Mouse (Mus musculus): ENCODE data around the gene Rbms3. TPM values are rescaled to one million over a fixed set of nuclear protein-coding genes. Genes with fewer than 3 reads are reported as not detected.

The Rbms3 gene
- polyA plus RNA-seq, 1 experiment = 5.3 TPM

- no peak overlapping the region for H3K27ac ChIP-seq (ENCODE audit: insufficient read depth, low read length)
- H3K4me1 ChIP-seq (ENCODE audit: control insufficient read depth, insufficient read depth, low read length) = no peaks in the 10 kb centered on the region
- H3K4me3 ChIP-seq (ENCODE audit: insufficient read depth, low read length) = no peak overlapping the region
- TF ChIP-seq CTCF (IDR thresholded peaks at IDR 0.05; ENCODE audit: extremely low read depth, insufficient read depth, low read length) (no peak), POLR2A (IDR thresholded peaks at IDR 0.05; ENCODE audit: extremely low read depth, insufficient read depth, low read length) (no peak)
These were observed 621.5 kb downstream of the Rbms3 start for GRCm38 (mm10) chr9:117008194-117008593.

- H3K27ac ChIP-seq (ENCODE audit: insufficient read depth, low read length) = no peak overlapping the region
- no peak for TF ChIP-seq POLR2A (IDR thresholded peaks at IDR 0.05; ENCODE audit: extremely low read depth, insufficient read depth, low read length)
- no peak for TF ChIP-seq CTCF (IDR thresholded peaks at IDR 0.05; ENCODE audit: extremely low read depth, insufficient read depth, low read length)
These were observed 627.6 kb downstream of the Rbms3 start for GRCm38 (mm10) chr9:117002083-117002482.

GRCm38 (mm10) chr9:116999186-116999585, 630.5 kb downstream of the Rbms3 start:
- Histone ChIP-seq H3K4me1 (ENCODE audit: control insufficient read depth, insufficient read depth, low read length) (no peaks in the 10 kb centered on the region), H3K4me3 (ENCODE audit: insufficient read depth, low read length) (no peak overlapping the region), H3K27ac (ENCODE audit: insufficient read depth, low read length) (no peak overlapping the region)
- TF ChIP-seq POLR2A (IDR thresholded peaks at IDR 0.05; ENCODE audit: extremely low read depth, insufficient read depth, low read length) = no peak
- TF ChIP-seq CTCF (IDR thresholded peaks at IDR 0.05; ENCODE audit: extremely low read depth, insufficient read depth, low read length) = no peak

More at GRCm38 (mm10) chr9:117002083-117002482, 627.6 kb downstream of the Rbms3 start:
- no peaks in the 10 kb centered on the region for H3K4me1 ChIP-seq (ENCODE audit: control insufficient read depth, insufficient read depth, low read length)
- H3K4me3 ChIP-seq (ENCODE audit: insufficient read depth, low read length) = no peak overlapping the region

- TF ChIP-seq POLR2A (IDR thresholded peaks at IDR 0.05; ENCODE audit: extremely low read depth, insufficient read depth, low read length) (no peak), CTCF (IDR thresholded peaks at IDR 0.05; ENCODE audit: extremely low read depth, insufficient read depth, low read length) (no peak)
- no peak overlapping the region for H3K4me3 ChIP-seq (ENCODE audit: insufficient read depth, low read length)
- H3K27ac ChIP-seq (ENCODE audit: insufficient read depth, low read length) = no peak overlapping the region
- no peaks in the 10 kb centered on the region for H3K4me1 ChIP-seq (ENCODE audit: control insufficient read depth, insufficient read depth, low read length)
These were observed 639.4 kb downstream of the Rbms3 start for GRCm38 (mm10) chr9:116990321-116990720.

GRCm38 (mm10) chr9:116980801-116981200, 648.9 kb downstream of the Rbms3 start:
- Histone ChIP-seq H3K4me3 (ENCODE audit: insufficient read depth, low read length) (no peak overlapping the region), H3K4me1 (ENCODE audit: control insufficient read depth, insufficient read depth, low read length) (no peaks in the 10 kb centered on the region), H3K27ac (ENCODE audit: insufficient read depth, low read length) (no peak overlapping the region)
- TF ChIP-seq POLR2A (IDR thresholded peaks at IDR 0.05; ENCODE audit: extremely low read depth, insufficient read depth, low read length) (no peak), CTCF (IDR thresholded peaks at IDR 0.05; ENCODE audit: extremely low read depth, insufficient read depth, low read length) (no peak)

- no peak for TF ChIP-seq CTCF (IDR thresholded peaks at IDR 0.05; ENCODE audit: extremely low read depth, insufficient read depth, low read length)
- Histone ChIP-seq H3K4me3 (ENCODE audit: insufficient read depth, low read length) (no peak overlapping the region), H3K4me1 (ENCODE audit: control insufficient read depth, insufficient read depth, low read length) (no peaks in the 10 kb centered on the region)
These were observed 652.3 kb downstream of the Rbms3 start for GRCm38 (mm10) chr9:116977428-116977827.

GRCm38 (mm10) chr9:116976575-116977408, 652.9 kb downstream of the Rbms3 start:
- Histone ChIP-seq H3K4me3 (ENCODE audit: insufficient read depth, low read length) (no peak overlapping the region), H3K4me1 (ENCODE audit: control insufficient read depth, insufficient read depth, low read length) (no peaks in the 10 kb centered on the region), H3K27ac (ENCODE audit: insufficient read depth, low read length) (no peak overlapping the region)
- no peak for TF ChIP-seq POLR2A (IDR thresholded peaks at IDR 0.05; ENCODE audit: extremely low read depth, insufficient read depth, low read length)
- TF ChIP-seq CTCF (IDR thresholded peaks at IDR 0.05; ENCODE audit: extremely low read depth, insufficient read depth, low read length) = no peak

More at GRCm38 (mm10) chr9:116977428-116977827, 652.3 kb downstream of the Rbms3 start:
- H3K27ac ChIP-seq (ENCODE audit: insufficient read depth, low read length) = no peak overlapping the region

- Histone ChIP-seq H3K27ac (ENCODE audit: insufficient read depth, low read length) (no peak overlapping the region), H3K4me3 (ENCODE audit: insufficient read depth, low read length) (no peak overlapping the region), H3K4me1 (ENCODE audit: control insufficient read depth, insufficient read depth, low read length) (no peaks in the 10 kb centered on the region)
- no peak for TF ChIP-seq CTCF (IDR thresholded peaks at IDR 0.05; ENCODE audit: extremely low read depth, insufficient read depth, low read length)
- TF ChIP-seq POLR2A (IDR thresholded peaks at IDR 0.05; ENCODE audit: extremely low read depth, insufficient read depth, low read length) = no peak
These were observed 654.4 kb downstream of the Rbms3 start for GRCm38 (mm10) chr9:116975269-116975668.

- Histone ChIP-seq H3K4me3 (ENCODE audit: insufficient read depth, low read length) (no peak overlapping the region), H3K4me1 (ENCODE audit: control insufficient read depth, insufficient read depth, low read length) (no peaks in the 10 kb centered on the region), H3K27ac (ENCODE audit: insufficient read depth, low read length) (no peak overlapping the region)
- TF ChIP-seq POLR2A (IDR thresholded peaks at IDR 0.05; ENCODE audit: extremely low read depth, insufficient read depth, low read length) (no peak), CTCF (IDR thresholded peaks at IDR 0.05; ENCODE audit: extremely low read depth, insufficient read depth, low read length) (no peak)
These were observed 655.6 kb downstream of the Rbms3 start for GRCm38 (mm10) chr9:116974134-116974533.

GRCm38 (mm10) chr9:116973594-116973993, 656.1 kb downstream of the Rbms3 start:
- TF ChIP-seq POLR2A (IDR thresholded peaks at IDR 0.05; ENCODE audit: extremely low read depth, insufficient read depth, low read length) (no peak), CTCF (IDR thresholded peaks at IDR 0.05; ENCODE audit: extremely low read depth, insufficient read depth, low read length) (no peak)
- Histone ChIP-seq H3K4me3 (ENCODE audit: insufficient read depth, low read length) (no peak overlapping the region), H3K27ac (ENCODE audit: insufficient read depth, low read length) (no peak overlapping the region), H3K4me1 (ENCODE audit: control insufficient read depth, insufficient read depth, low read length) (no peaks in the 10 kb centered on the region)

All from cortical plate, adult 2 months (tissue).